Comparison of ENCODE assay signal across 8 mouse cellular contexts in genomic region chr10:77164437-77165052, GRCm38 (mm10). TPM values are rescaled to one million over a fixed set of nuclear protein-coding genes. Genes with fewer than 3 reads are reported as not detected.
A peak's percentile ranks its signal among the peaks of the same experiment; 100 is the strongest.
DNase-seq lines count a peak whose midpoint lies in the region; ATAC-seq lines count a peak whose summit lies in the region.

No protein-coding gene starts in this region.

- H3K4me1 ChIP-seq in heart, embryonic 13.5 days: peaks cover 60% of the 10 kb centered on the region
- peaks cover 4% of the 10 kb centered on the region for H3K4me1 ChIP-seq in forebrain, embryonic 14.5 days (ENCODE audit: control insufficient read depth, insufficient read depth, low read length)
- H3K4me1 ChIP-seq in midbrain, embryonic 14.5 days (ENCODE audit: control insufficient read depth, insufficient read depth, low read length): peaks cover 18% of the 10 kb centered on the region

- peaks cover 12% of the 10 kb centered on the region for H3K27me3 ChIP-seq in heart, embryonic 13.5 days (replicated peaks)
- no peaks in the 10 kb centered on the region for H3K27me3 ChIP-seq in forebrain, embryonic 14.5 days (replicated peaks; ENCODE audit: control insufficient read depth, insufficient read depth, low read length)
- peaks cover 13% of the 10 kb centered on the region for H3K27me3 ChIP-seq in midbrain, embryonic 14.5 days (ENCODE audit: control insufficient read depth, insufficient read depth, low read length)

- ATAC-seq in heart, embryonic 13.5 days (ENCODE audit: extremely low read depth, insufficient number of reproducible peaks, low FRiP score, low TSS enrichment): no peak
- ATAC-seq in forebrain, embryonic 14.5 days: no peak
- ATAC-seq in midbrain, embryonic 14.5 days (ENCODE audit: low FRiP score, low TSS enrichment): no peak
- ATAC-seq in erythroblast, adult 5-6 weeks (replicated peaks; ENCODE audit: low FRiP score, poor library complexity, severe bottlenecking): no peak

- 9% methylated on average over 9 of the region's 9 CpGs for WGBS in heart, embryonic 13.5 days
- 2% methylated on average over 9 of the region's 9 CpGs for WGBS in forebrain, embryonic 14.5 days
- 6% methylated on average over 9 of the region's 9 CpGs for WGBS in midbrain, embryonic 14.5 days

- peak overlapping the region; percentile 84 for H3K9ac ChIP-seq in heart, embryonic 13.5 days
- H3K9ac ChIP-seq in forebrain, embryonic 14.5 days (ENCODE audit: low read length): peak overlapping the region; percentile 64; the same call in 1 of the 2 replicates
- no peak overlapping the region for H3K9ac ChIP-seq in midbrain, embryonic 14.5 days (replicated peaks; ENCODE audit: low read length)

- intact Hi-C loops in heart, postnatal 14 days (cut with DNase I): no loop called here

- peak overlapping the region; percentile 73 for H3K27ac ChIP-seq in heart, embryonic 13.5 days (replicated peaks)
- H3K27ac ChIP-seq in forebrain, embryonic 14.5 days (ENCODE audit: low read depth, low read length): no peak overlapping the region; the same call in 1 of the 2 replicates
- no peak overlapping the region for H3K27ac ChIP-seq in midbrain, embryonic 14.5 days (replicated peaks; ENCODE audit: low read depth, low read length)

- H3K4me3 ChIP-seq in heart, embryonic 13.5 days: peak overlapping the region; percentile 68
- 0 out of 2 replicates have a peak overlapping the region, but pooled peaks have one; percentile 47 for H3K4me3 ChIP-seq in forebrain, embryonic 14.5 days (ENCODE audit: low read depth, low read length)
- H3K4me3 ChIP-seq in midbrain, embryonic 14.5 days (replicated peaks; ENCODE audit: low read depth, low read length): no peak overlapping the region

- no peaks in the 10 kb centered on the region for H3K9me3 ChIP-seq in heart, embryonic 13.5 days
- no peaks in the 10 kb centered on the region for H3K9me3 ChIP-seq in forebrain, embryonic 14.5 days (replicated peaks; ENCODE audit: control insufficient read depth, low read length)
- no peaks in the 10 kb centered on the region for H3K9me3 ChIP-seq in midbrain, embryonic 14.5 days (ENCODE audit: control insufficient read depth, low read length)

- no peak for DNase-seq in heart, postnatal 14 days
- DNase-seq in ES-CJ7 (ENCODE audit: low read depth, low spot score): peak; percentile 84
- no peak for DNase-seq in forebrain, embryonic 14.5 days (ENCODE audit: low spot score)
- DNase-seq in midbrain, embryonic 14.5 days: no peak
- DNase-seq in cerebellum, adult 18-20 months: no peak
- DNase-seq in kidney, adult 9 months: no peak

- peak overlapping the region; percentile 91 for H3K4me2 ChIP-seq in heart, embryonic 13.5 days
- peak overlapping the region; percentile 91 for H3K4me2 ChIP-seq in forebrain, embryonic 14.5 days (ENCODE audit: low read length)
- H3K4me2 ChIP-seq in midbrain, embryonic 14.5 days (ENCODE audit: low read length): peak overlapping the region; percentile 85

- H3K36me3 ChIP-seq in heart, embryonic 13.5 days: peaks cover 3% of the 10 kb centered on the region; the same call in 1 of the 2 replicates
- H3K36me3 ChIP-seq in forebrain, embryonic 14.5 days (ENCODE audit: control insufficient read depth, insufficient read depth, low read length): no peaks in the 10 kb centered on the region
- no peaks in the 10 kb centered on the region for H3K36me3 ChIP-seq in midbrain, embryonic 14.5 days (ENCODE audit: control insufficient read depth, insufficient read depth, low read length)

RNA-seq across cellular contexts. Expression of gene Col18a1, which starts 1.8 kb away (rescaled TPM):
- polyA plus RNA-seq in heart, embryonic 13.5 days (2015; fragmentation: Nextera tagmentation; extraction: Ambion mirVana): 143 and 155 TPM in 2 replicates
- total RNA-seq in heart, postnatal 14 days (2021): 10 to 100 TPM; 30.0 to 31.8 TPM
- 21.3 and 24.1 TPM in 2 replicates for polyA plus RNA-seq in forebrain, embryonic 14.5 days (2014; fragmentation: Nextera tagmentation; extraction: Ambion mirVana)
- polyA plus RNA-seq in midbrain, embryonic 14.5 days (2014; fragmentation: Nextera tagmentation; extraction: Ambion mirVana): 8.5 and 33.0 TPM in 2 replicates
- not detected in 2 replicates for total RNA-seq in erythroblast, adult 5-6 weeks (2015; ENCODE audit: low replicate concordance)
- total RNA-seq in erythroblast, adult 5-6 weeks (2017; ENCODE audit: low replicate concordance): under 0.01 TPM in 1 of 2 replicates, not detected in the other
